In genomic region chr5:37725220-37725886, GRCm38 (mm10) we compare ENCODE assay signal across 28 mouse cellular contexts. TPM values are rescaled to one million over a fixed set of nuclear protein-coding genes. Genes with fewer than 3 reads are reported as not detected.
DNase-seq lines count a peak whose midpoint lies in the region; ATAC-seq and TF ChIP-seq lines count a peak whose summit lies in the region.
"Had no signal": no experiment of that assay in that cellular context is flagged by ENCODE, and none has a peak within 500 bp of the region (broad histone marks: within the 10 kb centered on the region; RNA-seq: fewer than 3 reads in every experiment).

No protein-coding gene starts in this region.

- peaks cover 3% of the 10 kb centered on the region; the same call in 1 of the 2 replicates for H3K27me3 ChIP-seq in embryonic facial prominence, embryonic 13.5 days
- H3K27me3 ChIP-seq in embryonic facial prominence, embryonic 10.5 days (replicated peaks; ENCODE audit: low read depth, poor library complexity, severe bottlenecking) = no peaks in the 10 kb centered on the region
- no peaks in the 10 kb centered on the region for H3K27me3 ChIP-seq in lung, embryonic 14.5 days (ENCODE audit: insufficient read depth, low read length)

- H3K4me1 ChIP-seq in embryonic facial prominence, embryonic 13.5 days = peaks cover 36% of the 10 kb centered on the region
- peaks cover 14% of the 10 kb centered on the region for H3K4me1 ChIP-seq in embryonic facial prominence, embryonic 10.5 days
- H3K4me1 ChIP-seq in lung, embryonic 14.5 days (ENCODE audit: insufficient read depth) = no peaks in the 10 kb centered on the region

- H3K36me3 ChIP-seq in embryonic facial prominence, embryonic 13.5 days = no peaks in the 10 kb centered on the region
- no peaks in the 10 kb centered on the region for H3K36me3 ChIP-seq in embryonic facial prominence, embryonic 10.5 days (replicated peaks)
- H3K36me3 ChIP-seq in lung, embryonic 14.5 days (ENCODE audit: insufficient read depth) = no peaks in the 10 kb centered on the region

- H3K9ac ChIP-seq in embryonic facial prominence, embryonic 13.5 days = no peak overlapping the region
- H3K9ac ChIP-seq in lung, embryonic 14.5 days = no peak overlapping the region

- peak overlapping the region; percentile 71 for H3K27ac ChIP-seq in embryonic facial prominence, embryonic 13.5 days
- H3K27ac ChIP-seq in embryonic facial prominence, embryonic 10.5 days (replicated peaks) = no peak overlapping the region
- H3K27ac ChIP-seq in lung, embryonic 14.5 days (ENCODE audit: low read depth) = no peak overlapping the region

- no peak overlapping the region for H3K4me3 ChIP-seq in embryonic facial prominence, embryonic 13.5 days
- H3K4me3 ChIP-seq in embryonic facial prominence, embryonic 10.5 days = no peak overlapping the region
- H3K4me3 ChIP-seq in lung, embryonic 14.5 days (ENCODE audit: low read depth, low read length) = no peak overlapping the region

- H3K9me3 ChIP-seq in embryonic facial prominence, embryonic 13.5 days = no peaks in the 10 kb centered on the region
- H3K9me3 ChIP-seq in embryonic facial prominence, embryonic 10.5 days = no peaks in the 10 kb centered on the region
- H3K9me3 ChIP-seq in lung, embryonic 14.5 days (ENCODE audit: low read depth, low read length) = no peaks in the 10 kb centered on the region; the same call in 1 of the 2 replicates

- TF ChIP-seq CTCF in lung, embryonic 14.5 days (IDR thresholded peaks at IDR 0.05; ENCODE audit: low read depth) = no peak

- H3K4me2 ChIP-seq in embryonic facial prominence, embryonic 13.5 days = no peak overlapping the region
- no peak overlapping the region for H3K4me2 ChIP-seq in lung, embryonic 14.5 days
- H3K4me2 ChIP-seq: midbrain, embryonic 11.5 days had no signal

- peak; percentile 79 for ATAC-seq in embryonic facial prominence, embryonic 13.5 days (ENCODE audit: insufficient number of reproducible peaks, insufficient read depth, low FRiP score, low TSS enrichment, low read depth)
- no peak for ATAC-seq in lung, embryonic 14.5 days (ENCODE audit: insufficient read depth)
- ATAC-seq: CD4-positive, CD25-positive, alpha-beta regulatory T cell, adult 4 months; forebrain, embryonic 14.5 days; hindbrain, embryonic 16.5 days; intestine, embryonic 16.5 days; lung, postnatal 0 days had no signal

- 46% methylated on average over 4 of the region's 4 CpGs for WGBS in embryonic facial prominence, embryonic 13.5 days
- 66% methylated on average over 4 of the region's 4 CpGs for WGBS in embryonic facial prominence, embryonic 10.5 days
- WGBS in lung, embryonic 14.5 days = 58% methylated on average over 4 of the region's 4 CpGs

- no peak for DNase-seq in embryonic facial prominence, embryonic 10.5 days (ENCODE audit: low spot score)
- DNase-seq in lung, embryonic 14.5 days = peak; percentile 2
- DNase-seq in lung, postnatal 36 days = no peak
- DNase-seq in heart, postnatal 4 days = peak; percentile 17
- DNase-seq in cerebellum, postnatal 10 days = no peak
- no peak for DNase-seq in urinary bladder, adult 2 months (ENCODE audit: low spot score)
- no peak for DNase-seq in right cerebral cortex, postnatal 10 days (ENCODE audit: low spot score in 2 of 2)
- DNase-seq: adrenal gland, postnatal 14 days; cerebellum, adult 8-10 months; kidney, postnatal 36 days; layer of hippocampus, postnatal 36 days; right cerebral cortex, postnatal 4 days; thymus, adult 2 months; thymus, postnatal 4 days had no signal

RNA-seq across cellular contexts. Expression of gene Stk32b, which starts 8.4 kb away (rescaled TPM):
- 5.5 and 10.9 TPM in 2 replicates for polyA plus RNA-seq in embryonic facial prominence, embryonic 13.5 days (2015; fragmentation: Nextera tagmentation; extraction: Ambion mirVana)
- 0.57 and 0.62 TPM in 2 replicates for polyA plus RNA-seq in embryonic facial prominence, embryonic 10.5 days (2016; fragmentation: Nextera tagmentation; extraction: Ambion mirVana)
- 0.41 and 0.43 TPM in 2 replicates for polyA plus RNA-seq in lung, embryonic 14.5 days (2014; fragmentation: Nextera tagmentation; extraction: Ambion mirVana)
- total RNA-seq in heart, postnatal 4 days (2021) = under 1 TPM; 0.21 to 0.41 TPM
- polyA plus RNA-seq in urinary bladder, adult 2 months (2012; rRNA removed) = 0.07 and 0.10 TPM in 2 replicates
- total RNA-seq: granulocyte monocyte progenitor cell, adult 5-6 weeks; hematopoietic stem cell, adult 5-6 weeks; liver, adult 2 months; megakaryocyte progenitor cell, adult 5-6 weeks had no signal
- polyA plus RNA-seq: CD4-positive, CD25-positive, alpha-beta regulatory T cell, adult 4 months; liver, adult 2 months had no signal

RNA-seq across cellular contexts. Expression of gene Cytl1, which starts 10.0 kb away (rescaled TPM):
- polyA plus RNA-seq in embryonic facial prominence, embryonic 13.5 days (2015; fragmentation: Nextera tagmentation; extraction: Ambion mirVana) = 39.9 and 74.9 TPM in 2 replicates
- polyA plus RNA-seq in embryonic facial prominence, embryonic 10.5 days (2016; fragmentation: Nextera tagmentation; extraction: Ambion mirVana) = 0.41 TPM in 2 replicates
- polyA plus RNA-seq in lung, embryonic 14.5 days (2014; fragmentation: Nextera tagmentation; extraction: Ambion mirVana) = 29.2 and 31.5 TPM in 2 replicates
- total RNA-seq in heart, postnatal 4 days (2021) = 1 to 10 TPM; 9.4 to 9.5 TPM
- polyA plus RNA-seq in urinary bladder, adult 2 months (2012; rRNA removed) = 19.0 and 22.1 TPM in 2 replicates
- total RNA-seq: granulocyte monocyte progenitor cell, adult 5-6 weeks; hematopoietic stem cell, adult 5-6 weeks; megakaryocyte progenitor cell, adult 5-6 weeks; midbrain, postnatal 0 days had no signal
- polyA plus RNA-seq: CD4-positive, CD25-positive, alpha-beta regulatory T cell, adult 4 months; forebrain, embryonic 14.5 days; liver, adult 2 months; liver, embryonic 16.5 days; midbrain, embryonic 11.5 days; stomach, embryonic 14.5 days had no signal

Comparison
In these comparisons a context has a peak if more than half of its experiments do, and no peak if none do; other contexts are left out.
1. DNase-seq: peak in lung, embryonic 14.5 days (single experiment) and heart, postnatal 4 days (single experiment); none in embryonic facial prominence, embryonic 10.5 days (single experiment), lung, postnatal 36 days (single experiment), cerebellum, postnatal 10 days (0 of 2), urinary bladder, adult 2 months (single experiment) and right cerebral cortex, postnatal 10 days (0 of 2).
2. RNA of gene Cytl1, which starts 10.0 kb away (polyA plus RNA-seq): 39.9 to 74.9 TPM in embryonic facial prominence, embryonic 13.5 days, 29.2 to 31.5 TPM in lung, embryonic 14.5 days and 19.0 to 22.1 TPM in urinary bladder, adult 2 months; 0.41 TPM in embryonic facial prominence, embryonic 10.5 days; every median in the first group is over 10 times any median in the second.